Mouse (Mus musculus): ENCODE results near the gene Atrn. TPM values are rescaled to one million over a fixed set of nuclear protein-coding genes. Genes with fewer than 3 reads are reported as not detected.

Gene Atrn
- polyA plus RNA-seq, 1 experiment from 2014 or later: 10.2 TPM

DNA sequence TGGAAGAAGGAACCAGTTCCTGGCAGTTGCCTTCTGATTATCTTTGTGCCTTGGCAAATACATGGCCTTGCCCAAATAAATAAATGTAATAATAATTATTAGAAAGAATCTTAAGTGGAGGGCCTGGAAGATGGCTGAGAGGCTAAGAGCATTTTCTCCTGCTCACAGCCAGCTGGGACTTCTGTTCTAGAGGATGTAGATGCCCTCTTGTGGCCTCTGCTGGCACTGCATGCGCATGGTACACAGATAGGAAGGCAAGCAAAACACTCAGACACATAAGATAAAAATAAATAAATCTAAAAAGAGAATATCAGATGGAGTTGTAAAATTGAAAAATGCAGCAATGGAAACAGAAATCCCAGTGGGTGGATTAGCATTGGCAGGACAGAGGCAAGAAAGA is 44.3 kb downstream of the Atrn start:
- H3K27ac ChIP-seq (ENCODE audit: low read depth): no peak overlapping the region
- H3K4me1 ChIP-seq (ENCODE audit: insufficient read depth): no peaks in the 10 kb centered on the region

DNA sequence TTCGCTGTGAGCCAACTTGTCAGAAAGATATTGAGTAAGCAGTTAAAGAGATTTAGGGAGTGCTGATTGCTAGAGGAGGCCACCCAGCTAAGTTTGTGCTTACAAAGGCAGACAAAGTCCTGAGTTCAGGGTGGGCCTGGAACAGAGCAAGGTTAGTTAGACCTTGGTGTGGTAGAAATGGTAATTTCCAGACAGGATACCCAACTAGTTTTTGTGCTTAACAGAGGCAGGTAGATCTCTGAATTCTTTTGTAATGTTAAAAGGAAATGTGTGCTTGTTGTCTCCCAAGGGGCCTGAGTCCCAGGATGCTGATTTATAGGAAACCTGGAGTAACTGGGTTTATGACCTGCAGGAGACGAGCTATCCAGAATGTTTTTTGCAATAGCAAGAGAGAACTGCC is 52.6 kb downstream of the Atrn start:
- 72% methylated on average over 2 of the region's 2 CpGs for WGBS
- no peak overlapping the region for H3K9ac ChIP-seq
- no peaks in the 10 kb centered on the region for H3K9me3 ChIP-seq (ENCODE audit: low read depth, low read length)
- H3K27ac ChIP-seq (ENCODE audit: low read depth): no peak overlapping the region
- no peak overlapping the region for H3K4me2 ChIP-seq
- no peak for TF ChIP-seq CTCF (IDR thresholded peaks at IDR 0.05; ENCODE audit: low read depth)
- no peak for DNase-seq
- peaks cover 10% of the 10 kb centered on the region; the same call in 1 of the 2 replicates for H3K36me3 ChIP-seq (ENCODE audit: insufficient read depth)
- no peaks in the 10 kb centered on the region for H3K27me3 ChIP-seq (ENCODE audit: insufficient read depth, low read length)
- H3K4me3 ChIP-seq (ENCODE audit: low read depth, low read length): no peak overlapping the region
- no peaks in the 10 kb centered on the region for H3K4me1 ChIP-seq (ENCODE audit: insufficient read depth)
- no peak for ATAC-seq (ENCODE audit: insufficient read depth)

More for the DNA sequence above, 44.3 kb downstream of the Atrn start:
- ATAC-seq (ENCODE audit: insufficient read depth): no peak
- no peak overlapping the region for H3K4me3 ChIP-seq (ENCODE audit: low read depth, low read length)
- peak; percentile 93 for TF ChIP-seq CTCF (IDR thresholded peaks at IDR 0.05; ENCODE audit: low read depth)
- H3K9ac ChIP-seq: no peak overlapping the region
- H3K36me3 ChIP-seq (ENCODE audit: insufficient read depth): peaks cover 6% of the 10 kb centered on the region; the same call in 1 of the 2 replicates
- WGBS: 6% methylated on average over 1 of the region's 1 CpGs
- H3K27me3 ChIP-seq (ENCODE audit: insufficient read depth, low read length): no peaks in the 10 kb centered on the region
- no peaks in the 10 kb centered on the region for H3K9me3 ChIP-seq (ENCODE audit: low read depth, low read length)
- DNase-seq: peak; percentile 94
- H3K4me2 ChIP-seq: no peak overlapping the region

DNA sequence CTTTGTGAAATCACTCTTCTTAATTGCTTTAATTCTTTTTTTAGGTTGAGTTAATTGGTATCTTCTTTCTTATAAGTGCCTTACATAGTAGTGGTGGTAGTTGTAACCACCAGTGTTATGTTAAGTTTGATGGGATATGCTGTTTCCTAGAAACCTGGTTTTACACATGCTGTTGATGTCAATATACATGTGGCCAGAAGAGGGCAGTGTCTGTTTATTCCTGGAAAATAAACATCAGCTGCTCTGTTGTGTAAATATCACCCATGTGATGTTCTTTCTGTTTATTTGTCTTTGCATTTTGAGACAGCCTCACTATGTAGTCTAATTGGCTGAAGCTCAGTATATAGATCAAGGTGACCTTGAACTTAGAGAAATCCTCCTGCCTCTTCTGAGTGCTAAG is 55.6 kb downstream of the Atrn start:
- Histone ChIP-seq H3K4me1 (ENCODE audit: insufficient read depth) (no peaks in the 10 kb centered on the region), H3K4me2 (no peak overlapping the region), H3K36me3 (ENCODE audit: insufficient read depth) (peaks cover 15% of the 10 kb centered on the region; the same call in 1 of the 2 replicates), H3K4me3 (ENCODE audit: low read depth, low read length) (no peak overlapping the region), H3K27me3 (ENCODE audit: insufficient read depth, low read length) (no peaks in the 10 kb centered on the region), H3K9me3 (ENCODE audit: low read depth, low read length) (no peaks in the 10 kb centered on the region), H3K9ac (no peak overlapping the region), H3K27ac (ENCODE audit: low read depth) (no peak overlapping the region)
- TF ChIP-seq CTCF (IDR thresholded peaks at IDR 0.05; ENCODE audit: low read depth): peak; percentile 69
- DNase-seq (peak; percentile 78), ATAC-seq (ENCODE audit: insufficient read depth) (no peak)

DNA sequence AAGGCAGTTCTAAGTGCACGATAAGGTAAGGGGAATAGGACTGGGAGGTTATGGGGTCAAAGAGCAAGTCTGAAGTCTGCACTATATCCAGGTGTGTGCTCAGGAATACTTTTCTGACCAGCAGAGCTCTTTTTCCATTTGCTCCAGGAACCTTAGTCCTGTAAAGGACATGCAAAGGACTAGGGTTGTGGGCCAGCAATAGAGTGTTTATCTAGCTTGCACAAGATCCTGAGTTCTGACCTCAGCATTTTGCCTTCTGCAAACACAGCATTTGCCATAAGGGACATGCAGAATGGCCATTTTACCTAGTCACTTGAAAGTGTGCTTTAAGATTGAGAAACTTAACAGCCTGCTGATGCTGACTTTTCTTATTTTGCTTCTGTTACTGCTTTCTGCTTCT is 58.7 kb downstream of the Atrn start:
- no peak for TF ChIP-seq CTCF (IDR thresholded peaks at IDR 0.05; ENCODE audit: low read depth)
- DNase-seq: peak; percentile 3
- 81% methylated on average over 1 of the region's 1 CpGs for WGBS

DNA sequence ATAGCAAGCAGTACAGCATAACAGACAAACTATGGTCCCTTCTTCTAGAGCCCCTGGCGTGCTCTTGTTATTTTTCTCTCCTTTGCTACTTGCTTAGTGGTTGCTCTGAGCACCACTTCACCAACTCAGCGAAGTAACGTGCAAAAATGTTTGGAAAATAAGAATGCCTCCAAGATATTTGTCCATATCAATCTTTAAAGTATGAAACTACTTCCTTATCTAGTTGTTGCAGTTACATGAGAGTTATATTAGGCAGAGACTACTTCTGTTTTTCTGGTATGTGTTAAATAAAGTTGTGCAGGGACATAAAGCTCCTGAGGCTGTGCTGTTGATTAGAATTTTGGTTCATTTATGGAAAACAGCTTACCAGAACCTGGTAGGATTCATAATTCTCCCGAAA is 64.7 kb downstream of the Atrn start:
- H3K4me1 ChIP-seq (ENCODE audit: insufficient read depth): no peaks in the 10 kb centered on the region
- ATAC-seq (ENCODE audit: insufficient read depth) (no peak), DNase-seq (no peak)
- no peak for TF ChIP-seq CTCF (IDR thresholded peaks at IDR 0.05; ENCODE audit: low read depth)
- H3K36me3 ChIP-seq (ENCODE audit: insufficient read depth): peaks cover 20% of the 10 kb centered on the region
- no peaks in the 10 kb centered on the region for H3K9me3 ChIP-seq (ENCODE audit: low read depth, low read length)
- H3K9ac ChIP-seq: no peak overlapping the region
- 87% methylated on average over 4 of the region's 4 CpGs for WGBS
- H3K4me3 ChIP-seq (ENCODE audit: low read depth, low read length): no peak overlapping the region
- no peaks in the 10 kb centered on the region for H3K27me3 ChIP-seq (ENCODE audit: insufficient read depth, low read length)
- H3K4me2 ChIP-seq: no peak overlapping the region
- no peak overlapping the region for H3K27ac ChIP-seq (ENCODE audit: low read depth)

More for the DNA sequence above, 58.7 kb downstream of the Atrn start:
- Histone ChIP-seq H3K4me3 (ENCODE audit: low read depth, low read length) (no peak overlapping the region), H3K4me2 (no peak overlapping the region), H3K9ac (no peak overlapping the region), H3K27ac (ENCODE audit: low read depth) (no peak overlapping the region), H3K36me3 (ENCODE audit: insufficient read depth) (peaks cover 5% of the 10 kb centered on the region; the same call in 1 of the 2 replicates), H3K9me3 (ENCODE audit: low read depth, low read length) (no peaks in the 10 kb centered on the region), H3K27me3 (ENCODE audit: insufficient read depth, low read length) (no peaks in the 10 kb centered on the region), H3K4me1 (ENCODE audit: insufficient read depth) (no peaks in the 10 kb centered on the region)
- no peak for ATAC-seq (ENCODE audit: insufficient read depth)

DNA sequence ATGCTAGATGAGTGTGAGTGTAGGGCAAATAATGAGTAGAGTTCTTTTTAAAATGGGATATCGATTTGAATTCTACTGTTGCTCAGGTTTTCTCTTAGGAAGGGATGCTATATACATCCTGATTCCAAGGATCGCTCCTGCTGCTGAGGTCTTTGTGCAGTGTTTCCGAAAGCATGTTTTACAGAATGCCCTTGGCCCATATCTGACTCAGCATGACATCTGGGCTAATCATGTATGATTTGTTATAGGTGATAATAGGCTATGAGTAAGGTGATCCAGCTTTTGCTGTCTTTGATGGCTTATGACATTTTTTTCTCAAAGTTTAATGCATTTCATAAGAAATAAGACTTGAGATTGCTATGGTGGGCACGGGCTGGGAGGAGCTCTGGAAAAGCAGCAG is 66.1 kb downstream of the Atrn start:
- no peak overlapping the region for H3K4me2 ChIP-seq
- H3K27ac ChIP-seq (ENCODE audit: low read depth): no peak overlapping the region
- no peaks in the 10 kb centered on the region for H3K27me3 ChIP-seq (ENCODE audit: insufficient read depth, low read length)
- WGBS: 93% methylated on average over 4 of the region's 4 CpGs
- no peak overlapping the region for H3K4me3 ChIP-seq (ENCODE audit: low read depth, low read length)
- no peaks in the 10 kb centered on the region for H3K4me1 ChIP-seq (ENCODE audit: insufficient read depth)
- peaks cover 27% of the 10 kb centered on the region for H3K36me3 ChIP-seq (ENCODE audit: insufficient read depth)
- no peak for DNase-seq
- no peaks in the 10 kb centered on the region for H3K9me3 ChIP-seq (ENCODE audit: low read depth, low read length)
- TF ChIP-seq CTCF (IDR thresholded peaks at IDR 0.05; ENCODE audit: low read depth): no peak
- H3K9ac ChIP-seq: no peak overlapping the region
- ATAC-seq (ENCODE audit: insufficient read depth): no peak

DNA sequence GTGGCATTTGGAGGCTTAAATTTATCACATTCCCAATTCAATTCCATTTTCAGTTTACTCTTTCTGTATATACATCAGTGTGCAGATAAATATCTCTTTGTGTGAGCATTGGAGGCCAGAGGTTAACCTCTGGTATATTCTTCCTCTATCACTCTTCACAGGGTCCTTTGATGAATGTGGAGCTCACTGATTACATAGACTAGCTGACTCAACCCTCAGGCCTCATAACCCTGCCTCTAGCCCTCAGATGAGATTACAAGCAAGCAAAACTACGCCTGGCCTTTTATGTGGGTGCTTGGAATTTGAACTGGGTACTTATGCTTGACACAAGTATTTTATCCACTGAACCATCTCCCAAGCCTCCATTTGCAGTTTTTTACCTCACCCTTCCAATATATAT is 68.6 kb downstream of the Atrn start:
- no peak overlapping the region for H3K4me3 ChIP-seq (ENCODE audit: low read depth, low read length)
- no peak overlapping the region for H3K9ac ChIP-seq
- DNase-seq (no peak), ATAC-seq (ENCODE audit: insufficient read depth) (no peak; the same call in 1 of the 2 replicates)
- H3K9me3 ChIP-seq (ENCODE audit: low read depth, low read length): no peaks in the 10 kb centered on the region
- no peak for TF ChIP-seq CTCF (IDR thresholded peaks at IDR 0.05; ENCODE audit: low read depth)
- peaks cover 27% of the 10 kb centered on the region for H3K36me3 ChIP-seq (ENCODE audit: insufficient read depth)
- no peak overlapping the region for H3K4me2 ChIP-seq
- no peak overlapping the region for H3K27ac ChIP-seq (ENCODE audit: low read depth)
- no peaks in the 10 kb centered on the region for H3K27me3 ChIP-seq (ENCODE audit: insufficient read depth, low read length)
- 62% methylated on average over 1 of the region's 1 CpGs for WGBS
- no peaks in the 10 kb centered on the region for H3K4me1 ChIP-seq (ENCODE audit: insufficient read depth)

DNA sequence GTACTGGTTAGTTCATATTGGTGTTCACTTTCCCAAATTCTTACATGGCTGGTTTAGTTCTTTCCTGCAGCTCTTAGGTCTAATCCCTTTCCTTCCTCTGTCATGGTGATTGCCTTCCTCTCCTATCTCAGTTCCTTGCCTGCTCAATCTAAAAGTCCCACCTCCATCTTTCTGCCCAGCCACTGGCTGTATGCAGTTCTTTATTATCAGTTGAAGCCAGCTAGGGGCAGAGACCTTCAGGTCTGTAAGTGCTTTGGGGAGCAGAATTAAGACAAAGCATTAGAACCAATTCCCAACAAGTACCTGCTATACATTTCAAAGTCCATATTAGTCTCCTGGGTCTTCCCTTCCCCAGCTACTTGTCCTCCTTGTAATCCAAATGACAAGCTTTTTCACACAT is 71.3 kb downstream of the Atrn start:
- Histone ChIP-seq H3K27me3 (ENCODE audit: insufficient read depth, low read length) (no peaks in the 10 kb centered on the region), H3K9ac (no peak overlapping the region), H3K27ac (ENCODE audit: low read depth) (no peak overlapping the region), H3K4me1 (ENCODE audit: insufficient read depth) (no peaks in the 10 kb centered on the region), H3K4me2 (no peak overlapping the region), H3K9me3 (ENCODE audit: low read depth, low read length) (no peaks in the 10 kb centered on the region), H3K36me3 (ENCODE audit: insufficient read depth) (peaks cover 31% of the 10 kb centered on the region), H3K4me3 (ENCODE audit: low read depth, low read length) (no peak overlapping the region)
- no peak for TF ChIP-seq CTCF (IDR thresholded peaks at IDR 0.05; ENCODE audit: low read depth)
- ATAC-seq (ENCODE audit: insufficient read depth) (no peak), DNase-seq (no peak)
